Mouse (Mus musculus) neural tube, embryonic 11.5 days (tissue): ENCODE data around the gene St3gal3. TPM values are rescaled to one million over a fixed set of nuclear protein-coding genes. Genes with fewer than 3 reads are reported as not detected.

Experiments
- ATAC-seq: fragments of 200-750 bp; cut with Nextera tagmentation; 2 replicates; pipeline ENCODE4 v1.8.0; 2017; ENCODE audit warnings: moderate number of reproducible peaks, mild to moderate bottlenecking, moderate TSS enrichment, moderate library complexity; ENCODE audit not compliant: insufficient read depth, low FRiP score, low TSS enrichment
- DNase-seq: peaks from one replicate; pipeline ENCODE4 v3.0.0-alpha.2; 2015; ENCODE audit warnings: low spot score
- H3K27ac ChIP-seq: fragments of 300-500 bp; sonication (generic); 2 replicates; pipeline ENCODE4 v1.5.1; 2014; ENCODE audit warnings: low read depth, mild to moderate bottlenecking, low read length
- H3K27me3 ChIP-seq: fragments of 300-500 bp; sonication (generic); 2 replicates; pipeline ENCODE4 v1.6.1; 2014; ENCODE audit warnings: mild to moderate bottlenecking, low read length, mixed read lengths; ENCODE audit not compliant: control insufficient read depth, insufficient read depth
- H3K36me3 ChIP-seq: fragments of 300-500 bp; sonication (generic); 2 replicates; pipeline ENCODE4 v1.6.1; 2014; ENCODE audit warnings: mild to moderate bottlenecking, low read length, moderate library complexity, mixed read lengths; ENCODE audit not compliant: control insufficient read depth, insufficient read depth
- H3K4me1 ChIP-seq: fragments of 300-500 bp; sonication (generic); 2 replicates; pipeline ENCODE4 v1.6.1; 2014; ENCODE audit warnings: low read length, mixed read lengths; ENCODE audit not compliant: control insufficient read depth, insufficient read depth
- H3K4me2 ChIP-seq: fragments of 300-500 bp; sonication (generic); 2 replicates; pipeline ENCODE4 v1.6.1; 2014; ENCODE audit warnings: low read depth, mild to moderate bottlenecking, moderate library complexity
- H3K4me3 ChIP-seq: fragments of 300-500 bp; sonication (generic); 2 replicates; pipeline ENCODE4 v1.5.1; 2014; ENCODE audit warnings: low read depth, low read length
- H3K9ac ChIP-seq: fragments of 300-500 bp; sonication (generic); 2 replicates; pipeline ENCODE4 v1.6.1; 2014; ENCODE audit warnings: mild to moderate bottlenecking, low read length
- H3K9me3 ChIP-seq: fragments of 300-500 bp; sonication (generic); 2 replicates; pipeline ENCODE4 v1.6.1; 2016; ENCODE audit warnings: low read length; ENCODE audit not compliant: control insufficient read depth
- WGBS: fragments of 180-500 bp; shearing (Covaris S2); extraction: QIAGEN DNeasy Blood & Tissue Kit; methylation state at CpG from one replicate; pipeline ENCODE4 v1.1.7; 2014; 5-methylcytosine and 5-hydroxymethylcytosine counted together
- polyA plus RNA-seq: library from polyadenylated mRNA; unstranded; fragments of >200 nt; fragmentation: Nextera tagmentation; extraction: Ambion mirVana; gene quantifications from 2 replicates; pipeline ENCODE4 v1.2.1, GENCODE M21; 2014

St3gal3 gene
- polyA plus RNA-seq, 1 experiment from 2014 or later = 5.2 TPM

DNA sequence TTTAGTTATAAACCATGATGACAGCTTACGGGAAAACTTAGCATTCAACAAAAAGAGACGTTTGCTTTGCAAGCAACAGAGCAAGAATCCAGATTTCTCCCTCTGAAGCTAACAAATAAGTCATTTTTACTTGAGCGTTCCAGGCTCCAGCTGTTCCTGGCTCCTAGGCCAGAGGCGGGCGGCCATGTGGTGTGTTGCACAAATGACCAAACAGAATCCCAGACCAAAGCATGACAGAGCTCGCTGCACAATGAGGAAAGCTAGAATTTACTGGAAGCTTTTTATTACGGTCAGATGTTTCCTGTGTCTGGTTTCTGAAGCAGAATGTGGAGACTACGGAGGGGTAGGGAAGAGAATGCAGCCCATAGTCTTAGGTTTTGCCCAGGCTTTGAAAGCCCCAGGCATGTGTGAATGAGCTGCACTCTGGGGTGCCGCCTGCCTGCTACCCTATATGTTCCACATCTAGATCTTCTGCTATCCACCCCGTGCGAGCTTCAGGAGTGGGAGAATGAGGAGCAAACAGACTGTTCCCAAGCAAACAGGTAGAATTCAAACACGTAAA is 76.5 kb downstream of the St3gal3 start:
- no peaks in the 10 kb centered on the region for H3K36me3 ChIP-seq
- no peaks in the 10 kb centered on the region for H3K27me3 ChIP-seq
- WGBS = 63% methylated on average over 12 of the region's 12 CpGs
- H3K27ac ChIP-seq = no peak overlapping the region
- H3K4me3 ChIP-seq = no peak overlapping the region
- no peak overlapping the region for H3K4me2 ChIP-seq
- H3K4me1 ChIP-seq = peaks cover 8% of the 10 kb centered on the region
- ATAC-seq (no peak), DNase-seq (no peak)
- H3K9ac ChIP-seq = no peak overlapping the region
- H3K9me3 ChIP-seq = no peaks in the 10 kb centered on the region

DNA sequence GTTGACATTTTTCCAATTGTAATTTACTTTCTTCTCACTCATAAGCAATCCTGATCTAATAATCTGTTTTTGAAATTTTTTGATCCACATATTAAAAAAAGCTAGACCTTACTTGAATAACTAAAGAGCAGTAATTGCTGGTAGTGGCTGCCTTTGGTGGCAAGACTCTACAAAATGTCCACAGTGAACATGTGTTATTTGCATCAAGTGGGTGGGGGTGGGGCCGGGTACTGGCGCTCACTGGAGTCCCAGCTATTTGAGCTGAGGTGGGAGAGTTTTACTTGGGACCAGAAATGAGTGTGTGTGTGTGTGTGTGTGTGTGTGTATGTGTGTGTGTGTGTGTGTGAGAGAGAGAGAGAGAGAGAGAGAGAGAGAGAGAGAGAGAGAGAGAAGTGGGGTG is 77.6 kb downstream of the St3gal3 start:
- Histone ChIP-seq H3K9ac (no peak overlapping the region), H3K4me3 (no peak overlapping the region), H3K9me3 (no peaks in the 10 kb centered on the region), H3K27ac (no peak overlapping the region), H3K27me3 (no peaks in the 10 kb centered on the region), H3K4me1 (peaks cover 8% of the 10 kb centered on the region), H3K36me3 (no peaks in the 10 kb centered on the region), H3K4me2 (no peak overlapping the region)
- WGBS = 54% methylated on average over 2 of the region's 2 CpGs
- ATAC-seq = no peak
- DNase-seq = no peak

DNA sequence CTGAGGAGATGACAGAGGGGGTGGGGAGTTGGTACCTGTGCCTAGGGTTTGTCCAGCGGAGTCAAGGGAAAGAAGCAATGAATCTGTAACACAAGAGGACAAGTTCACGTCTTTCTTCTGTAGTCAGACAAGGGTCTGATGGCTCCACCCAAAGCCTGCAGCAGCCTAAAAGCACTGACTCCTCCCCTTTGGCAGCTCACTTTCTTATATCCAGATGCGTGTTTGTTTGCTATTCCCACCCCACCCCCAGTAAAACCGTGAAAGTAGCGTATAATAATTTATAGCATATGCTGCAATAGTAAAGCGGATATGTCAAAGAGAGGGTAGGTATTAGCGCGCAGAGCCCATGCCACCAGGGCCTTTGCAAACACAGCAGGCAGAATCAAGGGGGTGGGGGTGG is 80.1 kb downstream of the St3gal3 start:
- Histone ChIP-seq H3K36me3 (no peaks in the 10 kb centered on the region), H3K4me1 (peaks cover 5% of the 10 kb centered on the region), H3K27ac (no peak overlapping the region), H3K9me3 (no peaks in the 10 kb centered on the region), H3K4me2 (no peak overlapping the region), H3K4me3 (no peak overlapping the region), H3K9ac (no peak overlapping the region), H3K27me3 (no peaks in the 10 kb centered on the region)
- 77% methylated on average over 8 of the region's 8 CpGs for WGBS
- ATAC-seq (no peak), DNase-seq (no peak)

DNA sequence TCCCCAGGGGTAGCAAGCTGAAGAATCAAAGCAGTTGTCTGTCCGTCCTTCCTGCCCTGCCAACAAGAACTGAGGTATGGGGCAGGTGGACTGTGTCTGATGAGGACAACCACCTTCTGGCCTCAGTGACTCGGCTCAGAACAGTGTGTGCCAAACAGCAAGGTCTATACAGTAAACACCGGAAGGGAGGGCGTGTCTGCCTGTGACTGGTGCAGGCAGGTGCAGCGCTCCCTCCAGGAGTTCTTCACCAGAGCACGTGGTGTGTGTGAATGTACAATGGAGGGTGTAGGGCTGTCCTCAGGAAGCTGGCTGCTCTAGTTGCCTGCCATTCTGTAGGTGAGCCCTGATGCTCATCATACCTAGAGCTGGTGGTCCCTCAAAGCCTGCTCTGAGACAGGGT is 80.8 kb downstream of the St3gal3 start:
- no peak; the same call in 1 of the 2 replicates for ATAC-seq
- no peak for DNase-seq

DNA sequence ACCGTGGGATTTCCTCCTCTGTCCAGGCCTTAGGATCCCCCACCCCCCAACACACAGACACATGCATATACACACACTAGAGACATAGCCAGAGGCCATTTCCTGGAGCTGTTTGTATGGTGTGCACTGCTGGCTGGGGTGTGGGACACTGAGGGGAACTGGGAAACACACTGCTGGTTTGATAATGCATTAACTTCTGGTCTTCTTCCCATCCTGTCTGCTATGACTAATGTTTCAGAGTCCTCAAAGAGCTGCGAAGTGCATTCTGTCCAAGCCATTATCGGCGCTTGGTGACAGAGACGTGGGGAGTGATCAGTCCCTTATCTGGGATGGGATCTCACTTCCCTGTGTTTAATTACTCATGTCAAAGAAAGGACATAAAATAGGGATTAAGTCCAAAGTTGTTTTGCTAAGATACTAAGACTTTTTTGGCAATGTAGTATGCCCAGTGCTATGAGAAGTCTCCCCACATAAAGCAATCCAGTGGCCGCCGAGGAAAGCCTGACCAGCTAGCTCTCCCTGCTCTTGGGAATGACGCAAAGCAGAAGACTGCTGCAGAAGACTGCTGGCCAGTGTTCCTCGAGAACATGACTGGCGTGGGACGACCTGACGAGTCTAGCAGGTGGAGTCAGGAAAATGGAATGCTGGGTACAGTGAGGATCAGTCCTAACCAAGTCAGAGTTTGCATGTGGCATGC is 85.0 kb downstream of the St3gal3 start:
- Histone ChIP-seq H3K4me1 (no peaks in the 10 kb centered on the region), H3K27me3 (no peaks in the 10 kb centered on the region), H3K9ac (no peak overlapping the region), H3K4me3 (no peak overlapping the region), H3K4me2 (no peak overlapping the region), H3K27ac (no peak overlapping the region), H3K9me3 (no peaks in the 10 kb centered on the region), H3K36me3 (no peaks in the 10 kb centered on the region)
- DNase-seq (no peak), ATAC-seq (no peak)
- 76% methylated on average over 12 of the region's 12 CpGs for WGBS

More for the DNA sequence above, 80.8 kb downstream of the St3gal3 start:
- no peaks in the 10 kb centered on the region for H3K27me3 ChIP-seq
- no peak overlapping the region for H3K27ac ChIP-seq
- H3K9ac ChIP-seq = no peak overlapping the region; the same call in 1 of the 2 replicates
- peaks cover 5% of the 10 kb centered on the region for H3K4me1 ChIP-seq
- WGBS = 95% methylated on average over 6 of the region's 6 CpGs
- no peak overlapping the region for H3K4me3 ChIP-seq
- H3K36me3 ChIP-seq = no peaks in the 10 kb centered on the region
- H3K9me3 ChIP-seq = no peaks in the 10 kb centered on the region
- no peak overlapping the region for H3K4me2 ChIP-seq

DNA sequence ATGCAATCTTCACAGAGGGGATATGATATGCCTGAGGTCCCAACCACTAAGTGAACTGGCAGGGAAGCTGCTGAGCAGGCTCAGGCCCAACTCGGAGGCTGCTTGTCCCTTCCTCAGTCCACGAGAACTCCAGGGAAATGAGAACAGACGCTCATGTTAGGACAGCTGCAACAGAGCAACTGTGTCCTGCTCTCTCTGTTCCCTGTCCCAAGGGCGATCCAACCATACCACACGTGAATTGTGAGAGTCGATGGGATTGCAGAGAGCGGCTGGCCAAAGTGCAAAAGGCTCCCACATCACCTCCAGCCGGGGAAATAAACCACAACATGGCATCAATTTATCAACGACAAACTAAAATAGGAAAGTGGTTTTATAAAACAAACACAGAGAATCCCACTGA is 90.2 kb downstream of the St3gal3 start:
- Histone ChIP-seq H3K9me3 (no peaks in the 10 kb centered on the region), H3K4me2 (no peak overlapping the region), H3K9ac (no peak overlapping the region), H3K27me3 (no peaks in the 10 kb centered on the region), H3K27ac (no peak overlapping the region), H3K4me1 (peaks cover 17% of the 10 kb centered on the region), H3K4me3 (no peak overlapping the region), H3K36me3 (no peaks in the 10 kb centered on the region)
- ATAC-seq = no peak
- WGBS = 61% methylated on average over 9 of the region's 9 CpGs
- no peak for DNase-seq

DNA sequence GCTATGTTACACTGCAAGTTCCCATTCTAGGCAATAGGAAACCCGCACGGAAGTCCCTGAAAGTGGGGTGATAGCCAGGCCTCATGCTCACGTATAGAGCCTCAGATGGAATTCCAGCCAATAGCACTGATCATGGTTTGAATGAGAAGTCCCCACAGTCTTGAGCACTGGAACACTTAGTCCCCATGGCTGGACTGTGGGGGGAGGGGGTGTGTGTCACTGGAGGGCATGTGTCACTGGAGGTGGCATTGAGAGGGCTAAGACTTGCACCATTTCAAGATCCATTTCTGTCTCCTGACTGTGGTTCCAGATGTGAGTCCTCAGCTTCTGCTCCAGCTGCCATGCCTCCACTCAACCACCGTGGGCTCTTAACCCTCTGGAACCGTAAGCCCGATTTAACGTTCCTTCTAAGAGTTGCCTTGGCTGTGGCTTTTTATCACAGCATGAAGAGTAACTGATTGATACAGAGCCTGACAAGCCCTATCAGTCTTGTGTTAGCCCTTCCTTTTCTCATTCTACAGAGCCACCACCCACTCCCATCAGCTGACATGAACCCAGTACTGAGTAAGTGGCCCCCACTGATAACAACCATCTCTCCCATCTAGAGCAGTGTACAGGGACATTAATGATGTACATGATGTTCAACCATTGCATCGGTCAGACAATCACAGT is 91.2 kb downstream of the St3gal3 start:
- Histone ChIP-seq H3K27ac (no peak overlapping the region), H3K36me3 (no peaks in the 10 kb centered on the region), H3K4me3 (no peak overlapping the region), H3K4me2 (no peak overlapping the region), H3K9ac (no peak overlapping the region), H3K9me3 (no peaks in the 10 kb centered on the region), H3K27me3 (no peaks in the 10 kb centered on the region), H3K4me1 (peaks cover 18% of the 10 kb centered on the region)
- 87% methylated on average over 8 of the region's 8 CpGs for WGBS
- no peak for DNase-seq
- ATAC-seq = no peak

DNA sequence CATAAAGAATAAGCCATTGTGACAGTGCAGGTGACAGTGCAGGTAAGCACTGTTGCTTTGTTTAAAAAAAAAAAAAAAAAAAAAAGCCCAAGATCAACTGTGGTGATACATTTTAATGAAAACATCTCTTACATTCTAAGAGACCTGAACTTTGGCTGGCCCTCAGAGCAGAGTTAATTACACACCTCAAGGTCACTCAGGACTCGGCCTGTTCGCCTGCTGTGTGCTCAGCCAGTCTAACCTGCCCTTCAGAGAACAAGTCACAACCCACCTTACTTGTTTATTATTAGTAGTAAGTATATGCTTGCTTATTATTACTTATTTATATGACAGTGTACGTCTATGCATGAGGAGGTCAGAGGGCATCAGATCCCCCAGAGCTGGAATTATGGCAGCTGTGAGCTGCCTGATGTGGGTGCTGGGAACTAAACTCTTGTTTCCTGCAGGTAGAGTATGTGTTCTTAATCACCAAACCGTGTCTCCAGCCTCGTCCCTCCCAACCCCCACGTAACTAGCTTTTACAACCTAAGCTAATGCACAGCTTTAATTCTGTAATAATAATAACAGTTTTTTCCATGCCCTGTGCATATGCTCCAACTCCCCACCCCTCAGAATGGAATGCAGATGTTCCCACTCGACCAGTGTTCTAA is 91.9 kb downstream of the St3gal3 start:
- H3K27me3 ChIP-seq = no peaks in the 10 kb centered on the region
- DNase-seq (no peak), ATAC-seq (no peak)
- H3K9ac ChIP-seq = no peak overlapping the region
- no peak overlapping the region for H3K27ac ChIP-seq
- no peak overlapping the region for H3K4me2 ChIP-seq
- WGBS = 75% methylated on average over 7 of the region's 7 CpGs
- no peak overlapping the region for H3K4me3 ChIP-seq
- H3K4me1 ChIP-seq = peaks cover 18% of the 10 kb centered on the region
- H3K9me3 ChIP-seq = no peaks in the 10 kb centered on the region
- H3K36me3 ChIP-seq = no peaks in the 10 kb centered on the region
